Mouse (Mus musculus) liver, postnatal 0 days (tissue): ENCODE measurements around the gene Agbl3.

Experiments
- CTCF ChIP-seq: sonication (generic); IDR thresholded peaks from 2 replicates; pipeline ENCODE4 v1.5.1; 2016; ENCODE audit warnings: antibody characterized with exemption, low read depth
- EP300 ChIP-seq: IDR thresholded peaks from 2 replicates; pipeline ENCODE4 v1.6.1; 2016; ENCODE audit warnings: antibody characterized with exemption, low read depth, mild to moderate bottlenecking

DNA sequence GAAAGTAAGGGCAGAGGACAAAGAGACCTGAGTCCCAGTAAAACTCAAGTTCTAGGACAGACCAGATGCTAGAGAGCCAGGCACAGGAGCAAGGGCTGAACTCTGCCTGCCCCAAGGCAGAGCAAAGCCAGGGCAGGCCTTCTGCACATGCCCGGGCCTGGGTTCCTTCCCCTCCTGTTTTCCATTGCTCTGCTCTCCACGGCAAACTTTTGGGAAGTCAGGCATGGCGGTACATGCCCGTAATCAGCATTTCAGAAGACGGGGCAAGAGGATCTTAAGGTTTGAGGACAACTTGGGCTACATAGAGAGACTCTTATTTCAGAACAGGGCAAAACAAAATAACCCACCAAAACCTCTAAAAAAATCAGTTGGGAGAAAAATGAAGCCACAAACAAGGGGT is 89.9 kb downstream of the Agbl3 start:
- TF ChIP-seq CTCF = no peak
- TF ChIP-seq EP300 = no peak
